Mouse (Mus musculus) heart, embryonic 10.5 days (tissue): ENCODE data around the gene Sri. TPM values are rescaled to one million over a fixed set of nuclear protein-coding genes. Genes with fewer than 3 reads are reported as not detected.
A peak's percentile ranks its signal among the peaks of the same experiment; 100 is the strongest.
"Not testable (repeated sequence)": the region's sequence is repeated elsewhere in the genome, so short reads cannot be mapped to it uniquely, and the experiment has no call there.

Experiments
- DNase-seq: peaks from one replicate; pipeline ENCODE4 v3.0.0-alpha.2; 2017; ENCODE audit warnings: low spot score
- H3K27ac ChIP-seq: fragments of 300-500 bp; sonication (generic); 2 replicates; pipeline ENCODE4 v1.5.1; 2016; ENCODE audit warnings: mild to moderate bottlenecking
- H3K27me3 ChIP-seq: fragments of 300-500 bp; sonication (generic); 2 replicates; pipeline ENCODE4 v1.6.1; 2016; ENCODE audit warnings: mild to moderate bottlenecking; ENCODE audit not compliant: poor library complexity, insufficient read depth, severe bottlenecking
- H3K36me3 ChIP-seq: fragments of 300-500 bp; sonication (generic); 2 replicates; pipeline ENCODE4 v1.6.1; 2016; ENCODE audit warnings: mild to moderate bottlenecking, moderate library complexity
- H3K4me1 ChIP-seq: fragments of 300-500 bp; sonication (generic); 2 replicates; pipeline ENCODE4 v1.6.1; 2016; ENCODE audit warnings: mild to moderate bottlenecking
- H3K4me3 ChIP-seq: fragments of 300-500 bp; sonication (generic); 2 replicates; pipeline ENCODE4 v1.5.1; 2016; ENCODE audit warnings: mild to moderate bottlenecking, moderate library complexity
- H3K9me3 ChIP-seq: fragments of 300-500 bp; sonication (generic); 2 replicates; pipeline ENCODE4 v1.6.1; 2016; ENCODE audit warnings: mild to moderate bottlenecking, moderate library complexity
- WGBS: fragments of 180-500 bp; shearing (Covaris S2); methylation state at CpG from one replicate; pipeline ENCODE4 v1.1.7; 2016; 5-methylcytosine and 5-hydroxymethylcytosine counted together
- polyA plus RNA-seq: library from polyadenylated mRNA; unstranded; fragments of >200 nt; fragmentation: Nextera tagmentation; extraction: Ambion mirVana; gene quantifications from 2 replicates; pipeline ENCODE4 v1.2.1, GENCODE M21; 2016

Gene Sri
- polyA plus RNA-seq, result 284 and 296 TPM in 2 replicates

- no peaks in the 10 kb centered on the region for H3K9me3 ChIP-seq
- WGBS, result 80% methylated on average over 6 of the region's 6 CpGs
- DNase-seq, result no peak
- no peaks in the 10 kb centered on the region for H3K4me1 ChIP-seq
- H3K27ac ChIP-seq, result no peak within 1 kb of the TSS
- no peaks in the 10 kb centered on the region for H3K36me3 ChIP-seq
- H3K4me3 ChIP-seq, result no peak within 1 kb of the TSS
- no peaks in the 10 kb centered on the region for H3K27me3 ChIP-seq
Observed at GRCm38 (mm10) chr5:8045855-8046254, at the start of gene Sri. TSS of gene Sri (plus strand) at chr5:8046078.

- DNase-seq, result no peak
- Histone ChIP-seq H3K4me1 (no peaks in the 10 kb centered on the region), H3K4me3 (no peak overlapping the region), H3K36me3 (no peaks in the 10 kb centered on the region), H3K27me3 (no peaks in the 10 kb centered on the region), H3K27ac (no peak overlapping the region), H3K9me3 (no peaks in the 10 kb centered on the region)
- WGBS, result 52% methylated on average over 8 of the region's 8 CpGs
Observed at GRCm38 (mm10) chr5:7996401-7997044, 49.4 kb upstream of the Sri start.

DNA sequence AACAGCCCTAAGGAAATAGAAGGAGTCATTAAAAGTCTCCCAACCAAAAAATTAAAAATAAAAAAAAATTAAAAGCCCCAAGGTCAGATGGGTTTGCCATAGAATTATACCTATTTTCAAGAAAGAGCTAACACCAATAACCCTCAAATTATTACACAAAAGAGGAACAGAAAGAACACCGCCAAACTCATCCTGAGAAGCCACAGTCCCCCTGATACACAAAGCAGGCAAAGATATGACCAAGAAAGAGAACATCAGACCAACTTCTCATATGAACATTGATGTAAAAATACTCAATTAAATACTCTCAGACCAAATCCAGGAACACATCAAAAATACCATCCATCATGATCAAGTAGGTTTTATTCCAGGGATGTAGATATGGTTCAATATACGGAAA, 48.8 kb upstream of the Sri start:
- 79% methylated on average over 2 of the region's 2 CpGs for WGBS
- H3K9me3 ChIP-seq, result no peaks in the 10 kb centered on the region
- H3K4me1 ChIP-seq, result no peaks in the 10 kb centered on the region
- H3K27ac ChIP-seq, result no peak overlapping the region
- no peaks in the 10 kb centered on the region for H3K36me3 ChIP-seq
- no peak for DNase-seq
- H3K4me3 ChIP-seq, result no peak overlapping the region
- H3K27me3 ChIP-seq, result no peaks in the 10 kb centered on the region

- H3K4me1 ChIP-seq, result no peaks in the 10 kb centered on the region
- WGBS, result 80% methylated on average over 10 of the region's 10 CpGs
- no peaks in the 10 kb centered on the region for H3K9me3 ChIP-seq
- no peak for DNase-seq
- no peak overlapping the region for H3K27ac ChIP-seq
- no peak overlapping the region for H3K4me3 ChIP-seq
- no peaks in the 10 kb centered on the region for H3K36me3 ChIP-seq
- H3K27me3 ChIP-seq, result no peaks in the 10 kb centered on the region
Observed at GRCm38 (mm10) chr5:8000466-8000865, 45.4 kb upstream of the Sri start.

DNA sequence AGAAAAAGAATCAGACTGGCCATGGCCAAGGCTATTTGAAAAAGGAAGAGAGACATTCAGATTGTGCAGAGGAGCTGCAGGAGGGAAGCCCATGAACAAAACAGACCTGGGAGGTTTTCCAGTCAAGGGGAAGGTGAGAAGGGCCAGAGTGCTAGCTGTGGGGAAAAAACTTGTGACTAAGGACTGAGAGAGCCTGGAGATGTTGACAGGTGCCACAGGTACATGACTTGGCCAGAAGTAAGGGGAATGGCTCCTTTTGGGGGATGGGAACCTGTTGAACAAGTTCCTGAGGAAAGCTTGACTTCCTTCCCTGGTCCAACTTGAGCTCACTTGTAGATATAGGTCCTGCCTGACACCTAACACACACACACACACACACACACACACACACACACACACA, 43.1 kb upstream of the Sri start:
- Histone ChIP-seq H3K9me3 (no peaks in the 10 kb centered on the region), H3K4me3 (no peak overlapping the region), H3K27ac (no peak overlapping the region), H3K36me3 (no peaks in the 10 kb centered on the region), H3K4me1 (no peaks in the 10 kb centered on the region), H3K27me3 (no peaks in the 10 kb centered on the region)
- DNase-seq, result no peak

DNA sequence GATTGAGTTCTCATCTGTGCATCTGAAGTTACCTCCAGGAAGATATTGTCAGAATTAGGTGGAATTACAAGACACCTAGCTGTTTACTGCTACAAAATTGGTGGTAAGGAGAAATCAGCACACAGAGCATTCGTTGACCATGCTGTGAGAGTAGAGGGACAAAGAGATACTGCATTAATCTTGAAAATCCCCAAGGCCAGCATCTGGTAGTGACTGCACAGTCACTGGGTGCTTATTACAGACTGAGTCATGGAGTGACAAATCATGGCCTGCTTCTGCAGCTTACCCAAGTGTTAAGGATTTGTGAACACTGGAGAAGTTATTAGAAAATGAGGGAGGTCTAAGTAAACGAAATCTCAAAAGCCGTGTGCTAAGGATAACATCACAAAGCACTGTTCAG, 32.6 kb upstream of the Sri start:
- 82% methylated on average over 3 of the region's 3 CpGs for WGBS
- H3K27ac ChIP-seq, result no peak overlapping the region
- no peak overlapping the region for H3K4me3 ChIP-seq
- no peaks in the 10 kb centered on the region; the same call in 1 of the 2 replicates for H3K9me3 ChIP-seq
- no peaks in the 10 kb centered on the region for H3K4me1 ChIP-seq
- no peak for DNase-seq
- H3K27me3 ChIP-seq, result no peaks in the 10 kb centered on the region
- H3K36me3 ChIP-seq, result no peaks in the 10 kb centered on the region

DNA sequence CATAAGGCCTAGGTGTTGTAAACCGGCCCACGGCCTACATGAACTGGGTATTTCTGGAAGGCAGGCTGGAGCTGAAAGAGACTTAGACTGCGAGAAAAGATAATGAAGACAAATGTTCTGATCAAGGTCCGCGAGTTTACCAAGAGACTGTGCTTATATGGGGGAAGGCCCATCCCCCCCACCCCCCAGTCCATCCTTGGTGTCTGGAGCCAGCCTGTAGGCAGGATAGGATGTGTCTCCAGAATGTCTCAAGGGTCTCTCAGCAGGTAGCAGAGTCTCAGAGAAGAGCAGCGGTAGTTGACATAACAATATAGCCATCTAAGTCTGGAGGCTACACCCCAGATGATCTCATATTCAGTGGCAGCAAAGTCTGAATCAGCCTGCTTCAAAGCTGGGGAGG, 11.3 kb upstream of the Sri start:
- WGBS, result 92% methylated on average over 6 of the region's 6 CpGs
- H3K9me3 ChIP-seq, DNase-seq, H3K27me3 ChIP-seq, H3K27ac ChIP-seq, H3K36me3 ChIP-seq, H3K4me3 ChIP-seq, H3K4me1 ChIP-seq: not testable (repeated sequence)

DNA sequence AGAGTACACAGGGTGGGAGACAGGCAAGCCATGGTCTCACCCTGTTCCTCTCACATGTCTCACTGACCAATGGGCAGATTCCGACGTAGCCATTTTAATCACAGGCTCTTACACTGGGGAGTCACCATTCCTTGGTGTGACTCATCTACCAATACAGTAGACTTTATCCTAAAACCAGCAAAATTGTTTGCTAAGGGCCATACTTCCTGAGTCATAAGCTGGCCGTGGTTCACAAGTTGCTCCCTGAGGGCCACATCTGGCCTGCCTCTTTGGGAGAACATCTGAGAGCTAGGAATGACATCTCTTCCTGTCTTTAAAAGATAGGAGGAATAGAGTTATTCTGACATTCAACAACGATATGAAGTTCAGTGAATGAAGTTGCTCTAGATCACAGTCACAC, 7.9 kb downstream of the Sri start:
- WGBS, result 74% methylated on average over 4 of the region's 4 CpGs

GRCm38 (mm10) chr5:8055721-8056129, 9.8 kb downstream of the Sri start:
- Histone ChIP-seq H3K27me3 (no peaks in the 10 kb centered on the region), H3K36me3 (peaks cover 16% of the 10 kb centered on the region), H3K4me1 (peaks cover 23% of the 10 kb centered on the region), H3K27ac (peak overlapping the region; percentile 99), H3K9me3 (no peaks in the 10 kb centered on the region), H3K4me3 (peak overlapping the region; percentile 90)
- no peak for DNase-seq
- WGBS, result 47% methylated on average over 8 of the region's 8 CpGs

More for the DNA sequence above, 7.9 kb downstream of the Sri start:
- Histone ChIP-seq H3K27me3 (no peaks in the 10 kb centered on the region), H3K9me3 (no peaks in the 10 kb centered on the region), H3K27ac (no peak overlapping the region), H3K4me1 (peaks cover 23% of the 10 kb centered on the region), H3K4me3 (no peak overlapping the region), H3K36me3 (peaks cover 4% of the 10 kb centered on the region; the same call in 1 of the 2 replicates)
- DNase-seq, result no peak

DNA sequence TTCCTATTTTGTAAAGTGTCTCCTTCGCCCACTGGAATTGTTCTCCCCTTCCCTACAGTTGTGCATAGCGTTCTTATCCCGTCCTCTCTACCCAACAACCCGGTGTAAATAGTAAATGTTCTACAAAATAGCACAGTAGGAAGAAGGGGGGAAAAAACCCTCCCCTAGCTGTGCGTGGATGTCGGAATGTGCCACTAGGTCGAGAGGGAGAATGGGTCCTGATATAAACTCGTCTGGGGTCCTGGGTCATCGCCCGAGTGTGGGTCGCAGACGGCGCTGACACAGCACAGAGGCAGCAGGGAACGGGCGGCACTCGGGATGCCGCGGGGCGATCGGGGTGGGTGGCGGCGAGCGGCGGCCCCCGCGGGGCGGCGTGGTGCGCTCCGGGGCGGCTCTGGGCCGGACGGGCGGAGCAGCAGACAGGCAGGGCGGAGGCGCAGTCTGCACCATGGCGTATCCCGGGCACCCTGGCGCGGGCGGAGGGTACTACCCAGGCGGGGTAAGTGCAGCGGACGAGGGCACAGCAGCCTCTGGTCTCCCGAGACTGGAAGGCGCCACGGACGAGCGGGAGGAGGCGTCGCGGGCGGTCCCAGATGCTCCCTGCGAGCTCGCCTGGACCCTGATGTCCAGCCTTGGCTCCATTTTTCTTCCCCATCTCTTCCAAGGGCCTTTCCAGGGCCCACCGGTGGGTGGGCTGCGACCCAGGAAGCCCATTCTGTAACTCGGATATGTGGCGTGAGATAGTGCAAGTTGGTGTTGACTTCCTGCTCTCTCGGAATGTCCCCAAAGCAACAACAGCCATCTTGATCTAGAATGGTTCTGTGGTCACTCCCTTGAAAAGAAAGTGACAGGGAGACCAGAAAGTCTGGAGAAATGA, 10.5 kb downstream of the Sri start:
- Histone ChIP-seq H3K27me3 (no peaks in the 10 kb centered on the region), H3K27ac (peak overlapping the region; percentile 99), H3K36me3 (peaks cover 22% of the 10 kb centered on the region), H3K4me1 (peaks cover 23% of the 10 kb centered on the region), H3K9me3 (no peaks in the 10 kb centered on the region), H3K4me3 (peak overlapping the region; percentile 90)
- under 1% methylated on average over 60 of the region's 60 CpGs for WGBS
- DNase-seq, result peak; percentile 91

DNA sequence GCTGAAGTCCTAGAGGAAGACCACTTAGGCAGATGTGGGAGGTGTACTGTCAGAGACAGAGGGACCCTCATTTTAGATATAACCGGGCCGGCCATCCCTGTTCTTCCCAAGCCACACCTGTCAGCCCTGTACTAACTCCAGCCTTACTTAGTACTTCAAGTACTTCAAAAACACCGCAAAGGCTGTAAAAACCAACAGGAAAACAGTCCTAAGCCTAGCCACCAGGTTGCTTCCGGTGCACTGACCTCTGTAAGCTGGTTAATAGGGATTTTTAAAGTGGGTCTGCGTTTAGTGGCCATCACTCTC, 11.1 kb downstream of the Sri start:
- WGBS, result 46% methylated on average over 5 of the region's 5 CpGs
- Histone ChIP-seq H3K4me1 (peaks cover 23% of the 10 kb centered on the region), H3K27me3 (no peaks in the 10 kb centered on the region), H3K36me3 (peaks cover 28% of the 10 kb centered on the region), H3K4me3 (peak overlapping the region; percentile 90), H3K27ac (peak overlapping the region; percentile 99), H3K9me3 (no peaks in the 10 kb centered on the region)
- no peak for DNase-seq

DNA sequence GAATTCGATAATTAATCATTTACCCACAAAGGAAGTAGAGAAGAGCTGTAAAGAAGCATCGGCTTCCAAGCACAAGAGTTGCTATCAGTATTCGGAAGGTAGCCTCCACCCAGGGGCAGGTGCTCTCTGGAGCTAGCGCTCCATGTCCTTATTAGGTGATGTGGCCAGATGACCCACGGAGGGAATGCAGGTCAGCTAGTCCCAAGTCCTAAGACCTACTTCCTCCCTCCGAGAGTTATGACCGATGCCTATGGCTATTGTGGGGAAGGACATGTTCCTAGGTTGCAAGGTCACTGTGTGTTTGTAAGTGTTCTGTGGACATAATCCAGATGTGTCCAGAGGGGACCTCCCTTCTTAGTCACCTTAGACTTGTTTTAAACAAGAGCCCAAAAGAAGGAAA, 12.2 kb downstream of the Sri start:
- Histone ChIP-seq H3K4me3 (0 out of 2 replicates have a peak overlapping the region, but pooled peaks have one; percentile 5), H3K36me3 (peaks cover 35% of the 10 kb centered on the region)
- WGBS, result 71% methylated on average over 7 of the region's 7 CpGs

GRCm38 (mm10) chr5:8062469-8062868, 16.6 kb downstream of the Sri start:
- DNase-seq, result no peak
- no peak overlapping the region for H3K27ac ChIP-seq
- H3K4me3 ChIP-seq, result no peak overlapping the region
- H3K4me1 ChIP-seq, result peaks cover 10% of the 10 kb centered on the region
- H3K9me3 ChIP-seq, result no peaks in the 10 kb centered on the region
- no peaks in the 10 kb centered on the region for H3K27me3 ChIP-seq
- 92% methylated on average over 2 of the region's 2 CpGs for WGBS
- peaks cover 79% of the 10 kb centered on the region for H3K36me3 ChIP-seq

More for the DNA sequence above, 12.2 kb downstream of the Sri start:
- DNase-seq, result no peak
- Histone ChIP-seq H3K27me3 (no peaks in the 10 kb centered on the region), H3K4me1 (peaks cover 16% of the 10 kb centered on the region), H3K27ac (peak overlapping the region; percentile 99; the same call in 1 of the 2 replicates), H3K9me3 (no peaks in the 10 kb centered on the region)
